Mouse (Mus musculus): ENCODE results near the gene Acot7. TPM values are rescaled to one million over a fixed set of nuclear protein-coding genes. Genes with fewer than 3 reads are reported as not detected.

Gene Acot7
- polyA plus RNA-seq, 1 experiment from 2014 or later, result 72.4 TPM

DNA sequence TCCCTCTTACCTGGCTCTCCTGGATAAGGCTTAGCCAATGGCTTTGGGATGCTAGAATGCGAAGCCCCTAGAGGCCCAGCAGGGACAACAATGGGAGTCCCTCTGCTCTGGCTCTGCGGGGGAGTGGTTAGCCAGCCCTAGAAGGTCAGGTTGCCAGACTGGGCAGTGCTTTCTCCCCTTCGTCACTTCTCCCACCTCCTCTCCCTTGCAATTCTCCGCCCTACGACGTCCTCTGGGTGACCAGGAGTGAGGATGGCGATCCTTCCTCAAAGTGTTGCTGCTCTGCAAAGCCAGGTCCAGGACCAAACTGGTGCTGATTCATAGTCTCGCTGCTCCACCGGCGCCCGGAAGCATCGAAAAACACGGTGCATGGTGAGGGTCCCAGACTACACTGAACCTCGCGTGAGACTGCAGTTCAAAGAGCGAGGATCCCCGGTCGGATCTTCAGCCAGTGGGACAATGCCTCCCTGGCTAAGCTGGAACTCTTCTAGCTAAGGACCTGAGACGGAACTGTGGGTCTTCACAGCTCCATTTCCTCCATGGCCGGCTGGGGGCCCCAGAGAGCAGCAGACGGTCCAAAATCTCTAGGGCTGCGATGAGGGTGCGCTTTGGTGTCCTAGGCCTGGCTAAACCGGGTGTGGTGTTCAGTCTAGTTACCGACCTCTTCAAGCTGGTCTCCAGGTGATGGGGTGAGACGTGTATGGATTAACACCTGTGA, 140.7 kb downstream of the Acot7 start, which contains the start of gene Rnf207:
Rnf207 (minus strand) TSS at position 477 of the 718 bp plus-strand sequence.
- peaks cover 35% of the 10 kb centered on the region for H3K27me3 ChIP-seq (ENCODE audit: control insufficient read depth, insufficient read depth, low read length)
- H3K4me1 ChIP-seq (ENCODE audit: control insufficient read depth, insufficient read depth, low read length), result peaks cover 7% of the 10 kb centered on the region; the same call in 1 of the 2 replicates
- no peak within 1 kb of the TSS for H3K27ac ChIP-seq (ENCODE audit: low read length)
- H3K4me2 ChIP-seq (replicated peaks; ENCODE audit: low read depth, low read length), result peak within 1 kb of the TSS; percentile 36
- H3K36me3 ChIP-seq (ENCODE audit: control insufficient read depth, insufficient read depth, low read length), result no peaks in the 10 kb centered on the region
- 5% methylated on average over 26 of the region's 26 CpGs for WGBS
- no peak within 1 kb of the TSS; the same call in 1 of the 2 replicates for H3K4me3 ChIP-seq (ENCODE audit: low read depth, low read length)
- no peaks in the 10 kb centered on the region for H3K9me3 ChIP-seq (ENCODE audit: control insufficient read depth, low read depth, low read length)
- no peak for ATAC-seq (ENCODE audit: insufficient number of reproducible peaks, insufficient read depth, low FRiP score, low read depth)
- H3K9ac ChIP-seq (replicated peaks; ENCODE audit: low read depth, low read length), result no peak within 1 kb of the TSS

Other genes with a start within 250 kb of the Acot7 start
- gene Dnajc11, start 244.4 kb upstream of the Acot7 start, polyA plus RNA-seq (2014; fragmentation: Nextera tagmentation; extraction: Ambion mirVana), result 59.9 and 62.6 TPM in 2 replicates
- 35.6 and 38.2 TPM in 2 replicates for gene Thap3, start 189.1 kb upstream of the Acot7 start, polyA plus RNA-seq (2014; fragmentation: Nextera tagmentation; extraction: Ambion mirVana)
- 22.7 and 22.8 TPM in 2 replicates for gene Phf13, start 181.9 kb upstream of the Acot7 start, polyA plus RNA-seq (2014; fragmentation: Nextera tagmentation; extraction: Ambion mirVana)
- 5.8 and 7.3 TPM in 2 replicates for gene Klhl21, start 169.3 kb upstream of the Acot7 start, polyA plus RNA-seq (2014; fragmentation: Nextera tagmentation; extraction: Ambion mirVana)
- 18.0 and 21.8 TPM in 2 replicates for gene Zbtb48, start 150.5 kb upstream of the Acot7 start, polyA plus RNA-seq (2014; fragmentation: Nextera tagmentation; extraction: Ambion mirVana)
- 0.30 and 0.34 TPM in 2 replicates for gene Tas1r1, start 139.6 kb upstream of the Acot7 start, polyA plus RNA-seq (2014; fragmentation: Nextera tagmentation; extraction: Ambion mirVana)
- 29.5 and 30.0 TPM in 2 replicates for gene Nol9, start 138.8 kb upstream of the Acot7 start, polyA plus RNA-seq (2014; fragmentation: Nextera tagmentation; extraction: Ambion mirVana)
- 10.4 and 11.5 TPM in 2 replicates for gene Plekhg5, start 105.6 kb upstream of the Acot7 start, polyA plus RNA-seq (2014; fragmentation: Nextera tagmentation; extraction: Ambion mirVana)
- 0.67 and 0.91 TPM in 2 replicates for gene Tnfrsf25, start 62.2 kb upstream of the Acot7 start, polyA plus RNA-seq (2014; fragmentation: Nextera tagmentation; extraction: Ambion mirVana)
- 10.5 and 10.9 TPM in 2 replicates for gene Espn, start 25.8 kb upstream of the Acot7 start, polyA plus RNA-seq (2014; fragmentation: Nextera tagmentation; extraction: Ambion mirVana)
- gene Hes2, start 19.3 kb upstream of the Acot7 start, polyA plus RNA-seq (2014; fragmentation: Nextera tagmentation; extraction: Ambion mirVana), result 0.29 and 0.55 TPM in 2 replicates
- 14.2 and 19.1 TPM in 2 replicates for gene Gpr153, start 96.1 kb downstream of the Acot7 start, polyA plus RNA-seq (2014; fragmentation: Nextera tagmentation; extraction: Ambion mirVana)
- 0.43 TPM in 1 of 2 replicates, not detected in the other for gene Hes3, start 113.5 kb downstream of the Acot7 start, polyA plus RNA-seq (2014; fragmentation: Nextera tagmentation; extraction: Ambion mirVana)
- gene Icmt, start 119.1 kb downstream of the Acot7 start, polyA plus RNA-seq (2014; fragmentation: Nextera tagmentation; extraction: Ambion mirVana), result 20.2 and 22.6 TPM in 2 replicates
- gene Rnf207, start 140.9 kb downstream of the Acot7 start, polyA plus RNA-seq (2014; fragmentation: Nextera tagmentation; extraction: Ambion mirVana), result 1.00 and 1.1 TPM in 2 replicates
- gene Rpl22, start 147.6 kb downstream of the Acot7 start, polyA plus RNA-seq (2014; fragmentation: Nextera tagmentation; extraction: Ambion mirVana), result 483 and 497 TPM in 2 replicates
- gene Chd5, start 160.5 kb downstream of the Acot7 start, polyA plus RNA-seq (2014; fragmentation: Nextera tagmentation; extraction: Ambion mirVana), result 0.39 and 0.81 TPM in 2 replicates

All from stomach, embryonic 14.5 days (tissue).